Mouse (Mus musculus): Measurements from ENCODE around the gene Clpsl2.

DNA sequence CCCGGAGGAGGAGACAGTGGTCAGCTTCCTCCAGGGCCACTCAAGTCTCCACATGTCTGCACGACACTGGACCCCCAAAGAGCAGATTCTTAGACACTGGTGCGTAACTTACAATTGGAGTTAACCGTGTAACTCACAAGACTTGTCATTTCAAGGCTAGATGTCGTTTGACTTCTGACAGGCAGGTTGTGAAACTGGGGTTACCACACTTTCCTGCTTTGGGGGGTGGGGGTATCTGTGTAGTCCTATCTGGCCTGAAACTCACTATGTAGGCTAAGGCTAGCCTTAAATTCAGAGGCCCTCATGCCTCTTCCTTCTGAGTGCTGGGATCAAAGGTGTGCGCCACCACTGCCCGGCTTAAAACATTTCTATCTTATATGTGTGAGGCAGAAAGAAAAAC is 16.7 kb upstream of the Clpsl2 start:
- TF ChIP-seq GATA1 (IDR thresholded peaks at IDR 0.05; ENCODE audit: low read length) (no peak), TAL1 (IDR thresholded peaks at IDR 0.05; ENCODE audit: low read length) (no peak)

Measured in erythroblast, embryonic 14.5 days (primary cell).